Mouse (Mus musculus) stomach, postnatal 0 days (tissue): ENCODE data around the gene Gpr25.

ENCODE experiments used
- CTCF ChIP-seq: IDR thresholded peaks from 2 replicates; pipeline ENCODE4 v1.5.1; 2016; ENCODE audit warnings: antibody characterized with exemption, low read depth, mild to moderate bottlenecking, moderate library complexity
- EP300 ChIP-seq: optimal IDR thresholded peaks from 2 replicates; pipeline ENCODE3; 2016; ENCODE audit warnings: antibody characterized with exemption

GRCm38 (mm10) chr1:136232986-136233790, 27.5 kb downstream of the Gpr25 start:
- TF ChIP-seq CTCF: no peak
- no peak for TF ChIP-seq EP300
